Mouse (Mus musculus) embryonic facial prominence, embryonic 14.5 days (tissue): ENCODE measurements around the gene Snrpb. TPM values are rescaled to one million over a fixed set of nuclear protein-coding genes. Genes with fewer than 3 reads are reported as not detected.

ENCODE experiments used
- ATAC-seq: fragments of 200-750 bp; cut with Nextera tagmentation; 2 replicates; pipeline ENCODE4 v1.8.0; 2017; ENCODE audit warnings: low read depth, moderate number of reproducible peaks, moderate TSS enrichment
- DNase-seq: peaks from one replicate; pipeline ENCODE4 v3.0.0-alpha.2; 2015; ENCODE audit warnings: low spot score
- H3K27ac ChIP-seq: fragments of 300-500 bp; sonication (generic); replicated peaks from 2 replicates; pipeline ENCODE4 v1.5.1; 2014; ENCODE audit warnings: low read depth, mild to moderate bottlenecking, low read length, moderate library complexity
- H3K27me3 ChIP-seq: fragments of 300-500 bp; sonication (generic); replicated peaks from 2 replicates; pipeline ENCODE4 v1.6.1; 2014; ENCODE audit warnings: low read length; ENCODE audit not compliant: control insufficient read depth, insufficient read depth
- H3K36me3 ChIP-seq: fragments of 300-500 bp; sonication (generic); 2 replicates; pipeline ENCODE4 v1.6.1; 2014; ENCODE audit warnings: low read length, mixed read lengths; ENCODE audit not compliant: control insufficient read depth, insufficient read depth
- H3K4me1 ChIP-seq: fragments of 300-500 bp; sonication (generic); 2 replicates; pipeline ENCODE4 v1.6.1; 2014; ENCODE audit warnings: antibody characterized with exemption, low read length; ENCODE audit not compliant: control insufficient read depth, insufficient read depth
- H3K4me2 ChIP-seq: fragments of 300-500 bp; sonication (generic); 2 replicates; pipeline ENCODE4 v1.6.1; 2014; ENCODE audit warnings: low read depth, mild to moderate bottlenecking, low read length, moderate library complexity, mixed read lengths
- H3K4me3 ChIP-seq: fragments of 300-500 bp; sonication (generic); 2 replicates; pipeline ENCODE4 v1.5.1; 2014; ENCODE audit warnings: low read depth, mild to moderate bottlenecking, low read length
- H3K9ac ChIP-seq: fragments of 300-500 bp; sonication (generic); 2 replicates; pipeline ENCODE4 v1.6.1; 2014; ENCODE audit warnings: low read depth, mild to moderate bottlenecking, low read length, moderate library complexity, mixed read lengths
- H3K9me3 ChIP-seq: fragments of 300-500 bp; sonication (generic); 2 replicates; pipeline ENCODE4 v1.6.1; 2016; ENCODE audit warnings: low read length; ENCODE audit not compliant: control insufficient read depth
- WGBS: fragments of 180-500 bp; shearing (Covaris S2); extraction: QIAGEN DNeasy Blood & Tissue Kit; methylation state at CpG from one replicate; pipeline ENCODE4 v1.1.7; 2014; 5-methylcytosine and 5-hydroxymethylcytosine counted together
- polyA plus RNA-seq: library from polyadenylated mRNA; unstranded; fragments of >200 nt; fragmentation: Nextera tagmentation; extraction: Ambion mirVana; gene quantifications from 2 replicates; pipeline ENCODE4 v1.2.1, GENCODE M21; 2014

The Snrpb gene
- polyA plus RNA-seq, 1 experiment from 2014 or later = 472 TPM

- Histone ChIP-seq H3K27ac (peak overlapping the region; percentile 98), H3K36me3 (peaks cover 21% of the 10 kb centered on the region), H3K27me3 (no peaks in the 10 kb centered on the region), H3K4me1 (peaks cover 11% of the 10 kb centered on the region), H3K4me3 (peak overlapping the region; percentile 96), H3K4me2 (peak overlapping the region; percentile 76), H3K9me3 (no peaks in the 10 kb centered on the region), H3K9ac (peak overlapping the region; percentile 100)
- DNase-seq (no peak), ATAC-seq (peak; percentile 75)
- 3% methylated on average over 15 of the region's 15 CpGs for WGBS
These were observed 360 bp upstream of the Snrpb start for GRCm38 (mm10) chr2:130179507-130180019.

GRCm38 (mm10) chr2:130178381-130178705 lies 860 bp downstream of the Snrpb start:
- under 1% methylated on average over 11 of the region's 11 CpGs for WGBS
- Histone ChIP-seq H3K4me2 (peak overlapping the region; percentile 81), H3K9ac (peak overlapping the region; percentile 100), H3K9me3 (no peaks in the 10 kb centered on the region), H3K4me3 (peak overlapping the region; percentile 96), H3K4me1 (peaks cover 11% of the 10 kb centered on the region), H3K27me3 (no peaks in the 10 kb centered on the region), H3K27ac (peak overlapping the region; percentile 98), H3K36me3 (peaks cover 33% of the 10 kb centered on the region)
- ATAC-seq (peak; percentile 0; the same call in 1 of the 2 replicates), DNase-seq (peak; percentile 27)

- H3K27ac ChIP-seq = no peak overlapping the region
- no peaks in the 10 kb centered on the region for H3K9me3 ChIP-seq
- peak overlapping the region; percentile 81 for H3K4me2 ChIP-seq
- 0 out of 2 replicates have a peak overlapping the region, but pooled peaks have one; percentile 100 for H3K9ac ChIP-seq
- peaks cover 48% of the 10 kb centered on the region for H3K36me3 ChIP-seq
- DNase-seq = no peak
- no peak for ATAC-seq
- WGBS = 62% methylated on average over 8 of the region's 8 CpGs
- H3K27me3 ChIP-seq = no peaks in the 10 kb centered on the region
- peak overlapping the region; percentile 96; the same call in 1 of the 2 replicates for H3K4me3 ChIP-seq
- peaks cover 11% of the 10 kb centered on the region for H3K4me1 ChIP-seq
These were observed 2.4 kb downstream of the Snrpb start for GRCm38 (mm10) chr2:130176820-130177219.

- H3K4me2 ChIP-seq = no peak overlapping the region
- peaks cover 91% of the 10 kb centered on the region for H3K36me3 ChIP-seq
- WGBS = 63% methylated on average over 2 of the region's 2 CpGs
- no peak overlapping the region for H3K4me3 ChIP-seq
- no peak overlapping the region for H3K27ac ChIP-seq
- no peaks in the 10 kb centered on the region for H3K27me3 ChIP-seq
- no peak for DNase-seq
- H3K9ac ChIP-seq = no peak overlapping the region
- no peak; the same call in 1 of the 2 replicates for ATAC-seq
- no peaks in the 10 kb centered on the region for H3K9me3 ChIP-seq
- H3K4me1 ChIP-seq = no peaks in the 10 kb centered on the region
These were observed 7.5 kb downstream of the Snrpb start for GRCm38 (mm10) chr2:130171674-130172073.

GRCm38 (mm10) chr2:130167861-130168260 lies 11.3 kb downstream of the Snrpb start:
- Histone ChIP-seq H3K9me3 (no peaks in the 10 kb centered on the region), H3K4me3 (no peak overlapping the region), H3K27me3 (no peaks in the 10 kb centered on the region), H3K4me2 (no peak overlapping the region), H3K4me1 (no peaks in the 10 kb centered on the region), H3K36me3 (peaks cover 61% of the 10 kb centered on the region), H3K9ac (no peak overlapping the region), H3K27ac (no peak overlapping the region)
- WGBS = 49% methylated on average over 3 of the region's 3 CpGs
- DNase-seq (peak; percentile 81), ATAC-seq (no peak)

- no peaks in the 10 kb centered on the region for H3K27me3 ChIP-seq
- peak; percentile 56 for DNase-seq
- no peak overlapping the region for H3K27ac ChIP-seq
- H3K4me3 ChIP-seq = no peak overlapping the region
- peaks cover 48% of the 10 kb centered on the region for H3K36me3 ChIP-seq
- WGBS = 68% methylated on average over 9 of the region's 9 CpGs
- H3K9me3 ChIP-seq = no peaks in the 10 kb centered on the region
- H3K4me2 ChIP-seq = no peak overlapping the region
- H3K9ac ChIP-seq = no peak overlapping the region
- peak; percentile 50 for ATAC-seq
- H3K4me1 ChIP-seq = no peaks in the 10 kb centered on the region
These were observed 12.6 kb downstream of the Snrpb start for GRCm38 (mm10) chr2:130166311-130167214.

- no peak for ATAC-seq
- no peak overlapping the region for H3K27ac ChIP-seq
- no peaks in the 10 kb centered on the region for H3K4me1 ChIP-seq
- no peak overlapping the region for H3K4me2 ChIP-seq
- 0 out of 2 replicates have a peak, but pooled peaks cover 14% of the 10 kb centered on the region for H3K36me3 ChIP-seq
- H3K9me3 ChIP-seq = no peaks in the 10 kb centered on the region
- no peak overlapping the region for H3K9ac ChIP-seq
- no peak overlapping the region for H3K4me3 ChIP-seq
- no peak for DNase-seq
- 72% methylated on average over 5 of the region's 5 CpGs for WGBS
- no peaks in the 10 kb centered on the region for H3K27me3 ChIP-seq
These were observed 16.5 kb downstream of the Snrpb start for GRCm38 (mm10) chr2:130162701-130163100.

- no peak overlapping the region for H3K27ac ChIP-seq
- no peaks in the 10 kb centered on the region for H3K4me1 ChIP-seq
- H3K4me3 ChIP-seq = no peak overlapping the region
- WGBS = 45% methylated on average over 4 of the region's 4 CpGs
- no peak overlapping the region for H3K9ac ChIP-seq
- no peaks in the 10 kb centered on the region for H3K9me3 ChIP-seq
- H3K4me2 ChIP-seq = no peak overlapping the region
- peak; percentile 4 for DNase-seq
- H3K27me3 ChIP-seq = no peaks in the 10 kb centered on the region
- ATAC-seq = no peak
- H3K36me3 ChIP-seq = no peaks in the 10 kb centered on the region
These were observed 21.1 kb downstream of the Snrpb start for GRCm38 (mm10) chr2:130158088-130158437.
